Mouse (Mus musculus) lung, postnatal 36 days (tissue): ENCODE results near the gene Pnldc1.

ENCODE experiments used
- DNase-seq: peaks from one replicate; pipeline ENCODE4 v3.0.0; 2022; ENCODE audit warnings: mixed read lengths

Gene Pnldc1

DNA sequence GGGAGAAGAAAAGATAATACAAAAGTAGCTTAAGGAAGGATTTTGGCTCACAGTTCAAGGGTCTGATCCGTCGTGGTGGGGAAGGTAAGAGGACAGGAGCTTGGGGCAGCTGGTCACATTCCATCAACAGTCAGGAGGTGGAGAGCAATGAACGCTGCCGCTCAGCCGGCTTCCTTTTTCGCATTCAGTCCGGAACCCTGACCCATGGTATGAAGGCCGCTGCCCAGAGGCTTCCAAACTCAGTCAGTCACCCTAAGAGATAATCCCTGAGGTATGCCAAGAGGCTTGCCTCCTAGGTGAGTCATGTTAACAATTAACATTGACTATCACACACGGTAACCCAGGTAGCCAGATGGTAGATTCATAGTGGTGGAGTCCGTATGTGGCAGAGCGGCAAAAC, 55.6 kb downstream of the Pnldc1 start:
- no peak for DNase-seq

DNA sequence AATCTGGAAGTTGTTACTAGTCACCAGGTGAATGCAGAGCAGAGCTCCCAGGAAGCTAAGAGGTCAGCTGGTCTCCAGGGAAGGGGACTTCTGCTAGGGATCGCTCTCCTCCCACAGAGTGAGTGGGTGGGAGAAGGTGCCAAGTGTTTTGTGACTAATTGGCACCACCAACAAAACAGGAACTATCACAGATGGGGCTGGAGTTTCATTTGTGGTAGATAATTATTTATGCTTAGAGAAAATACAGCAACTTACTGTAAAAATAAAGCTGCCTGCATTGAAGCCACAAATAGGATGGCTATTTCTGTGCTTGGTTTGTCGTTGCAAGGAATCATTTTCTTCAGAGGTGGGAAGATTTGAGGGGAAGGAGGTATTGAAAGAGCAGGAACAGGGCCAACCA, 56.2 kb downstream of the Pnldc1 start:
- no peak for DNase-seq

GRCm38 (mm10) chr17:12851689-12852088, 58.3 kb downstream of the Pnldc1 start:
- DNase-seq = no peak

DNA sequence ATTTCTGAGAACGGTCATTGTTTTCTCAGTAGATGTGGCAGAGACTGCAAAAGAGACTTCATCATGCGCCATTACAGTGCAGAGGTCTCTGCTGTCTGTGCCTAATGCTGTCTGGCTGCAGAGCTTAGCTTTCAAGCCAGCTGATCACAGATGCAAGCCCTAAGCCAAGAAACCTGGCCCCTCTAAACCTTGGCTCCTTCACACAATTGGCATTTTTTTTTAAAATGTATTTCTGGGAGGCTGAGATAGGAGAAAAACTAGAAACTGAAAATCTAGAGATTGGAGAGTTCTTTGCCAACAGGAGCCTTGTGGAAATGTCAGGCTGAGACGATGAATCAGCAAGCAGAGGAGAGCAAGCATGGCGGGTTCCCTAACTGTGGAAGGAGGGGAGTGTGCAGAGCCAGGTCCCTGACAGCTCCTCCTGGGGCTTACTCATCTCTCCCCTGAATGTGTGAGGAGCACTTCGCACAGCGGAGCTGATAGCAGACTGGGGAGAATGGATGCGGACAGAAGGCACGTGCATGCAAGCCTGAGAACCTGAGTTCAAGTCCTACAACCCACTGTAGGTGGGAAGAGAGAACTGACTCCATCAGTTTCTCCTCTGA, 60.1 kb downstream of the Pnldc1 start:
- DNase-seq = no peak

DNA sequence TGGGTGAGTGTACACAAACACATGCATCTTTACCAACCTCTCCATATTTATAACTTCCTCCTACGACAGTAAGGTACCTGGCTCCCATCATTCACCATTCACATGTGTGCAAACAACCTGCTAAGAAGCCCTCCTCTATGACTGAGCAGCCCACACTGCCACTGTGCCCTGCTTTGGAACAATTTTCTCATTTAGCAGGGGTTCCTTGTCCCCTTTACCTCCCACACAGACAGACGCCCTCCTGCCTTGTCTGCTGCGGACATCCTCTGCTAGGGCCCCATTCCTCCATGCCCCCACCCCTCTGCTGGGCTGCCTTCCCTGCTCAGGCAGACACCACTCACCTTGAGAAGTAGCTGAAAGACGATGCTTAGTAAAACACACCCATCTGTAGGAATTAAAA, 62.3 kb downstream of the Pnldc1 start:
- DNase-seq = no peak

DNA sequence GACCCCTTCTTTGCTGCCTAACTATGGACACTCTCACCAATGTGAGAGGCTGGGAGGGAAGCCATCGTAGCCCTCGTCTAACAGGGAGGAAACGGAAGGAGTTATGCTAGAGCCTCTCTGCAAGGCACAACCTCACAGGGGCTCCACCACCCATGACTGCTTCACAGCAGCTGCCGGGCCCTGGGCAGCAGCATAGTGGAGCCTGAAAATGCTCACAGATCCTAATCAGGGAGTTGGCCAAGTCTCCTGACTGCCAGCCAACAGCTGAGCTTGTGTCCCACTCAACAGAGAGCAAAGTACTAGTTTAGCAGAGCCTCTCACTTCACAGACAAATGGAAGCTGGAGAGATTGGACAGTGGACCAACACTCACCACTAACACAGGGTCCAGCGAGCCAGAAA, 63.6 kb downstream of the Pnldc1 start:
- no peak for DNase-seq

- no peak for DNase-seq
Measured at GRCm38 (mm10) chr17:12845862-12846261, 64.2 kb downstream of the Pnldc1 start.

DNA sequence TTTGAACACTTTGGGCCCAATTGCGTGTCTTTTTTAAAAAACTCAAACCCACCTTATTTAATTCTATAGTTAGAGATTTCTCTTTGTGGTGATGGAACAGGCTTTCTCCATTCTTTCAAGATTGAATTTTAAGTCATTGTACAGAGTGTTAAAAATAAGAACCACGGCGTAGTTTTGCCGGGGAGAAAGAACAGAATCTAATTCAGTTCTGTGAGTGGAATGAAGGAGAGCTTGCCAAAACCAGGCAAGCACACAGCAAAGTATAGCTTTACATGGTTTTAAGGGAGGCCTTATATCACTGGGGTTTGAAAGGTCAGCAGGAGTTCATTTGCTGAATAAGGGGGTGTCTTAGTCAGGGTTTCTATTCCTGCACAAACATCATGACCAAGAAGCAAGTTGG, 65.5 kb downstream of the Pnldc1 start:
- DNase-seq = no peak

GRCm38 (mm10) chr17:12843826-12844225, 66.2 kb downstream of the Pnldc1 start:
- no peak for DNase-seq

DNA sequence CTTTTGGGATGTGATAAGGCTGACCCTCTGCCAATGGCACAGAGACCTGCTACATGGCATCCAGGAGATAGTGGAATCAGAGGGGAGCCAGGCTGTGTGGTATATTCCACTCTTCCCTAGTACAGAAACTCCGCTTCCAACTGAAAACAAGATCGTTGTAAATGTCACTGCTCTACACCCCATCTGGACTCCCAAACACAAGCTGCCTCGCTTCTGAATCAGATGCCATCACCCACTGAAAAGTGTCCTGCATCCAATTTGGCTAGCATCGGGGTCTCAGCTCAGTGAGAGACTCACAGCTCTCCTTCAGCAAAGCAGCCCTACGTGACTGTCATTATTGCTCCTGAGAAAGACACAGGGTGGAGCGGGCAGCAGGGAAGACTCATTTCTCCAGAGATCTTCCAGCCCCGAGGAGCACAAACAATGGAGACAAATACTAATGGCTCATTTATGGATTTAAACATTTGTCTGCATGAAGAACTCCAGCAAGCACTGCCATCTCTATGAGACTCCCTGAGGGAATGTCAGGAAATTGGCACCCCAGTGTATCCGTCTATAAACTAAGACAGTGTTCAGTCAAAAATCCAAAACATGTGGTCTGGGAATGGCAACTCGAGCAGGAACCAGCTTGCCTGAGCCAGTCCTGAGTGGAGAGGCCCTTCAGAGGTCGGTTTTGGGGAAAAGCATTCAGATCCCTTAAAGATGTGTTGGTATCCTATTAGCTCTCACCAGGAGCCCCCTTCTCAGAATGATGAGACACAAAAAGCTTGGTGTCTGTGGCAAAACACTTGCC, 70.4 kb downstream of the Pnldc1 start:
- no peak for DNase-seq
